Mouse (Mus musculus) c-Kit-positive CD71-positive TER-119-positive erythroid progenitor cells, embryonic 14.5 days (primary cell): Measurements from ENCODE around the gene Tmem135.

Experiments
- DNase-seq: peaks from one replicate; pipeline ENCODE4 v3.0.0-alpha.2; 2013; ENCODE audit warnings: low spot score

Gene Tmem135

GRCm38 (mm10) chr7:89248135-89248850, 155.7 kb downstream of the Tmem135 start:
- no peak for DNase-seq

DNA sequence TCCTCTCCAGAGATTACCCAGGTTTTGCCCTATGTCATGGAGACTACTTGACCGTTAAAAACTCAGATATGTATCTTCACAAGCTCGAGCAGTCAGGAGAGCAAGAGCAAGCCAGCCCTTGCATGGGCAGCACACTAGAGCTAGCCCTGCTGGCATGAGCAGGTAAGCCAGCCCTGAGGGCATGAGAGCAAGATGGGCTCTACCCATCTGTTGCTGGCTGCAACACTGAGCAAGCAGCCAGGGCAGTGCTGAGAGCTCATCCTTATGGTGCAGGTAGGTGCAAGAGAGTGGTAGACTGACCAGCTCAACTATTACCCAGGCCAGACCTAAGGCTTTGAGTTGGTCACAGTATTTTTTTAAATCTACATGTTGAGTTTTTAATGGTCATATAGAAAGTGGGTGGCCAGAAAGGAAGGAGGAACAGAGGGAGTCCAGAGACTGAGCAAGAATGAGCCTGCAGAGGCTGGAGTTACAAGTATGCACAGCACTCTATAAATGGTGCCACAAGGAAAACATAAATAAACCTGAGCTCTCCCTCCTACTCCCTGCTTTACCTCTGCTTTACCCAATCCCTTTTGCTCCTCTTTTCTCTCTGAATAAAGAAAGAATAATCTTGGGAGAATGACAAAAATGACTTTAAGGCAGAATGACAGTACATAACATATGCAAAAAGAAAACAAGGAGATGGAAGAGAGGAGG, 156.9 kb downstream of the Tmem135 start:
- DNase-seq, result no peak

GRCm38 (mm10) chr7:89242565-89242964, 161.5 kb downstream of the Tmem135 start:
- peak; percentile 14 for DNase-seq

GRCm38 (mm10) chr7:89242143-89242542, 161.9 kb downstream of the Tmem135 start:
- DNase-seq, result peak; percentile 20

- DNase-seq, result no peak
Observed at GRCm38 (mm10) chr7:89239592-89239991, 164.4 kb downstream of the Tmem135 start.

GRCm38 (mm10) chr7:89236592-89236991, 167.4 kb downstream of the Tmem135 start:
- no peak for DNase-seq

- DNase-seq, result no peak
Observed at GRCm38 (mm10) chr7:89235974-89236507, 168.0 kb downstream of the Tmem135 start.

DNA sequence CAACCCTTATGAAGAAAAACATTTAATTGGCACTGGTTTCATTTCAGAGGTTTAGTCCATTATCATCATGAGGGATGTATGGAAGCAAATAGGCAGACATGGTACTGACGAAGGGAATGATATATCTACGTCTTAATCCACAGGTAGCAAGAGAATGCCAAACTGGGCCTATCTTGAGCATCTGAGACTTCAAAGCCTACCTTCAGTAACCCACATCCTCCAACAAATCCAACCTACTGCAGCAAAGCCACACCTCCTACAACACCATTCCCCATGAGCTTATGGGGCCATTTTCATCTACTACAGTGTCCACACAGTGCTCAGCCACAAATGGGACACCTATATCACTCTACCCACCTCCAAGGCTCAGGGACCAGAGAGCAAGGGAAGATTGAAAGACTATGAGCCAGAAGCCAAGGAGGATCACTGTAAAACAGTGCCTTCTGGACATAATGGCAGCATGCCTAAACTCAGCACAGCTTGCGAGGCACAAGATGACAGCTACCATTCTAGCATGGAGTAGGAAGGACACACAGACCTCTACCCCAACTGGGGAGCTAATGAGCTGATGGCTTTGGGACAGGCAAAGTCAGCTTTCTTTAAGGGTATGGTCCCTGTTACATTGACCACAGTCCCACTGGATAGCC, 171.4 kb downstream of the Tmem135 start:
- no peak for DNase-seq

GRCm38 (mm10) chr7:89231200-89231790, 172.7 kb downstream of the Tmem135 start:
- DNase-seq, result no peak

GRCm38 (mm10) chr7:89222609-89223008, 181.4 kb downstream of the Tmem135 start:
- DNase-seq, result no peak

- no peak for DNase-seq
Observed at GRCm38 (mm10) chr7:89216628-89217027, 187.4 kb downstream of the Tmem135 start.

DNA sequence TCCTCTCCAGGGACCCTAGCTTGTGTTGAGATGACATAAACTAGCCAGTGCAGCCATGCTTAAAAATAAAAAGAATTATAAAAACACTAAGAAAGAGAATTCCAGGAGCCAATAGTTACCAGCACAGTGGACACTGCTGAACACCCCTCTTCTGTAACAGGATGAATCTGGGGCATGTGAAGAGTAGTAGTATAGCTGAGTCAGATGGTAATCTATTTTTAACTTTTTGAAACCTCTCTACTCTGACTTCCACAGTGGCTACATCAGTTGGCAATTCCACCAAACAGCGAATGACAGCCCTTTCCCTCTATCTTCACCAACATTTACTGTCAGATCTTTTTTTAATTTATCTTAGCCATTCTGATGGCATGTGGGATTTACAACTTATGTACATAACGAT, 187.9 kb downstream of the Tmem135 start:
- no peak for DNase-seq

DNA sequence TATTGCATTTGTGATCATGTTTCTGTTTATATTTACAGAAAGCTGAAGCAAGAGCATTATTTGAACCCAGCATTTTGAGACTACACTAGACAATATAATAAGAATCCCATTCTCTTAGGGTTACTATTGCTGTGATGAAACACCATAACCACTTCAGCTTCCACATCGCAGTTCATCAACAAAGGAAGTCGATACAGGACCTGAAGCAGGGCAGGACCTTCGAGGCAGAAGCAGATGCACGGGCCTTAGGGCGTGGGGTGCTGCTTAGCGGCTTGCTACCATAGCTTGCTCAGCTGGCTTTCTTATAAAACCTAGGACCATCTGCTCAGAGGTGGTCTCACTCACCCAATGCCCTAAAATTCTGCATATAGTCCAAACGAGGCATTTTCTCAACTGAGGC, 188.3 kb downstream of the Tmem135 start:
- DNase-seq, result no peak

DNA sequence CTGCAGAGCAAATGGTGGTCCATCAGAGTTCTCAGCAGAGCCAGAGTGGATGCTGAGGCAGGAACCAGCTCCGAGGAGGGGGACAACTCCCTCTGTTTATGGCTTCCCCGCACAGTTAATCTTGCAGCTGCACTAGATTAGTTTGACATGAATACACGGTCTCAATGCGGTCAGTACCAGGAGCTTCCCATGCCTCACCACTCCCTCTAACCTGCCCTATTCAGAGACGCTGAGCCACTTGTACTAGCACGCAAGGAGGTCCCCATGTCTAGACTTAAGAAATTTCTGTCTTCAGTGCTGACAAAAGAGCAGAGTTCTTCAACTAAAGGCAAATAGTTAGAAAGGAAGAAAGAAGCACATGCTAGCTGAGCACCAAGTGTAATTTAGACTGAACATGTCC, 193.5 kb downstream of the Tmem135 start:
- no peak for DNase-seq

GRCm38 (mm10) chr7:89206165-89206564, 197.9 kb downstream of the Tmem135 start:
- no peak for DNase-seq

DNA sequence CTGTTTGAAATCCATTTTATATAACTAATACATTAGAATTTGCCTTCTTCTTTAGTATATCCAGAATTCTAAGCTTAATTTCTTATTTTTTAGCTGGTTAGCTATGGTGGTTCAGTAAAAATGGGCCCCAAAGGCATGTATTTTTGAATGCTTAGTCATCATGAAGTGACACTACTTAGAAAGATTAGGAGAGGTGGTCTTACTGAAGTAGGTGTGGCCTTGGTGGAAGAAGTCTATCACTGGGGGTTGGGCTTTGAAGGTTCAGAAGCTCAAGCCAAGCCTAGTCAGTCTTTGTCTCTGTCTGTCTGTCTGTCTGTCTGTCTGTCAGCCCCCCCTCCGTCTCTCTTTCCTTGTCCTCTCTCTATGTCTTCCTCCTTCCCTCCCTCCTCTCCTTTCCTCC, 198.6 kb downstream of the Tmem135 start:
- no peak for DNase-seq

GRCm38 (mm10) chr7:89203144-89203543, 200.9 kb downstream of the Tmem135 start:
- no peak for DNase-seq

DNA sequence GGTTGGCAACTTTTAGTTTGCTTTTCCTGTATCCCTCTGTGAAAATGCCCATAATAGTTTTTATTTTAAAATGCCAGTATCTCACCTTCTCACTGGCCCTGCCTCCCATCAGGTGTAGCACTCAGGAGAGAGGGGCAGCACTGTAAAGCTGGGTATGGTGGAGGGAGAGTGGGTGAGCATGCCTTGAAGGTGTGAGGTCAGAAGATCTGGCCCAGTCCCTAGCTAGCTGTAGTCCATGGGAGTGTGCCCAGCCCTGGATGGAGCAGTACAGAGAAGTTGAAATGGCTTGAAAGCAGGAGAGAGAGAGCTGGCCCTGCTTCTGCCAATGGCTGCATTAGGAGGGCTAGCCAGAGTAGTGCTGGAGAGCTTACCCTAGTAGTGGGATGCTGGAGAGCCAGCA, 202.1 kb downstream of the Tmem135 start:
- no peak for DNase-seq

DNA sequence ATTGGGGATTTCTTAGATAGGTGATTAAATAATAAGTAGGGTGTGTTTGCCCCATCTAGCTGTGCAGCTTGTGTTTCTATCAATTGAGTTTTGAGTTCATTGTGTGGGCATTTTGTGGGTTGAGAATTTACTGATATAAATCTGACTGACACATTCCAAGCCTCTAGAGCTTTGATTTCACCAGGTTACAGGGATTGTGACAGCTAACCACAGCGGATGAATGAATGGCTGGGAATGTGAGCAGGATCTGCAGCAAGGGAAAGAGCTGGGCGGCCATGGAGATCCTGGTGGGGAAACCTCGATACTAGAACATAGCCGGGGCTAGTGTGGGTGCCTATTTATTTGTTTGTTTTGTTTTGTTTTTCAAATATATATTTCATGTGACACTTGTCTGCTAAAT, 205.5 kb downstream of the Tmem135 start:
- DNase-seq, result no peak

GRCm38 (mm10) chr7:89193459-89193858, 210.6 kb downstream of the Tmem135 start:
- DNase-seq, result no peak

GRCm38 (mm10) chr7:89183928-89184327, 220.1 kb downstream of the Tmem135 start:
- no peak for DNase-seq

GRCm38 (mm10) chr7:89182943-89183342, 221.1 kb downstream of the Tmem135 start:
- DNase-seq, result no peak

DNA sequence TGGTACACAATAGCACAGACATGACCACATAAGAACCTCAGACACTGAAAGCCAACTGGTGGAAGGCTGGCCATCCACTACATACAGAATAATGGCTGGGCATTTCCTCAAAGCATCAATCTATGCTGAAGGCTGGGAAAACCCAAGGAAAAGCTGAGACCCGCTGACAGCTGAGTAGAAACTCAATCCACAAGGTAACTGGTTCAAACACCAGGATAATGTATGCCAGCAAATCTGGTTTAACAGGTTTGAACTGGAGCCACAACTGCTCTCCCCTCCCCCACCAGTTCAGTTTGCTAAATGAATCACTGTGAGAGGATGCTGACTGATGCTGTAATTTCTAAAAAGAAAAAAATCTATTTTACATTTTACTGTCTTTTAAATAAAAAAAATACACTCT, 222.7 kb downstream of the Tmem135 start:
- DNase-seq, result no peak
